Mouse (Mus musculus) bone marrow macrophage, adult 2 months (primary cell): Measurements from ENCODE around the gene Unc5cl.

Experiments
- CTCF ChIP-seq: IDR thresholded peaks from 2 replicates; pipeline ENCODE4 v1.5.1; 2012; ENCODE audit warnings: low read depth, mild to moderate bottlenecking, low read length, moderate library complexity
- POLR2A ChIP-seq: IDR thresholded peaks from 2 replicates; pipeline ENCODE4 v1.6.1; 2012; ENCODE audit warnings: mild to moderate bottlenecking, low read depth, low read length, borderline replicate concordance

GRCm38 (mm10) chr17:48546036-48546435, 91.3 kb downstream of the Unc5cl start:
- no peak for TF ChIP-seq CTCF
- no peak for TF ChIP-seq POLR2A
